Mouse (Mus musculus): ENCODE results near the gene Olfr30. TPM values are rescaled to one million over a fixed set of nuclear protein-coding genes. Genes with fewer than 3 reads are reported as not detected.

Gene Olfr30
- polyA plus RNA-seq, 1 experiment, result not detected

GRCm38 (mm10) chr11:58420815-58421214 lies 41.3 kb downstream of the Olfr30 start, which contains the start of gene 1810065E05Rik:
TSS of gene 1810065E05Rik (plus strand) at chr11:58421111.
- no peaks in the 10 kb centered on the region for H3K9me3 ChIP-seq (ENCODE audit: control insufficient read depth, low read length)
- H3K4me3 ChIP-seq (replicated peaks), result no peak within 1 kb of the TSS
- no peaks in the 10 kb centered on the region for H3K4me1 ChIP-seq (ENCODE audit: control insufficient read depth)
- no peaks in the 10 kb centered on the region; the same call in none of the 2 replicates for H3K27me3 ChIP-seq (ENCODE audit: control insufficient read depth)
- no peaks in the 10 kb centered on the region for H3K36me3 ChIP-seq (ENCODE audit: control insufficient read depth)
- no peak for TF ChIP-seq TAL1 (IDR thresholded peaks at IDR 0.05; ENCODE audit: low read length)
- no peak for TF ChIP-seq GATA1 (IDR thresholded peaks at IDR 0.05; ENCODE audit: low read length)

- TF ChIP-seq TAL1 (IDR thresholded peaks at IDR 0.05; ENCODE audit: low read length), result no peak
- no peak for TF ChIP-seq GATA1 (IDR thresholded peaks at IDR 0.05; ENCODE audit: low read length)
- Histone ChIP-seq H3K4me1 (ENCODE audit: control insufficient read depth) (no peaks in the 10 kb centered on the region), H3K4me3 (replicated peaks) (no peak overlapping the region), H3K36me3 (ENCODE audit: control insufficient read depth) (no peaks in the 10 kb centered on the region), H3K27me3 (ENCODE audit: control insufficient read depth) (no peaks in the 10 kb centered on the region; the same call in 1 of the 2 replicates), H3K9me3 (ENCODE audit: control insufficient read depth, low read length) (no peaks in the 10 kb centered on the region)
Measured at GRCm38 (mm10) chr11:58418336-58418735, 43.7 kb downstream of the Olfr30 start.

- Histone ChIP-seq H3K4me1 (ENCODE audit: control insufficient read depth) (no peaks in the 10 kb centered on the region), H3K27me3 (ENCODE audit: control insufficient read depth) (no peaks in the 10 kb centered on the region), H3K9me3 (ENCODE audit: control insufficient read depth, low read length) (no peaks in the 10 kb centered on the region), H3K36me3 (ENCODE audit: control insufficient read depth) (no peaks in the 10 kb centered on the region), H3K4me3 (replicated peaks) (no peak overlapping the region)
- TF ChIP-seq GATA1 (IDR thresholded peaks at IDR 0.05; ENCODE audit: low read length) (no peak), TAL1 (IDR thresholded peaks at IDR 0.05; ENCODE audit: low read length) (no peak)
Measured at GRCm38 (mm10) chr11:58408066-58408465, 54.0 kb downstream of the Olfr30 start.

Other genes with a start within 250 kb of the Olfr30 start
- gene 4930438A08Rik, start 187.5 kb downstream of the Olfr30 start, polyA plus RNA-seq (2012), result not detected in 2 replicates
- 1.1 and 1.6 TPM in 2 replicates for gene Zfp692, start 155.2 kb downstream of the Olfr30 start, polyA plus RNA-seq (2012)
- gene Zfp672, start 131.9 kb downstream of the Olfr30 start, polyA plus RNA-seq (2012), result 1.8 and 2.6 TPM in 2 replicates
- 3.4 and 5.6 TPM in 2 replicates for gene Sh3bp5l, start 131.5 kb downstream of the Olfr30 start, polyA plus RNA-seq (2012)
- gene Lypd8, start 83.2 kb downstream of the Olfr30 start, polyA plus RNA-seq (2012), result not detected in 2 replicates
- gene 1810065E05Rik, start 41.2 kb downstream of the Olfr30 start, polyA plus RNA-seq (2012), result not detected in 2 replicates
- not detected in 2 replicates for gene Gm12253, start 29.7 kb downstream of the Olfr30 start, polyA plus RNA-seq (2012)
- gene Lypd9, start 9.3 kb downstream of the Olfr30 start, polyA plus RNA-seq (2012), result not detected in 2 replicates
- gene Olfr332, start 30.3 kb upstream of the Olfr30 start, polyA plus RNA-seq (2012), result not detected in 2 replicates
- gene Olfr331, start 40.3 kb upstream of the Olfr30 start, polyA plus RNA-seq (2012), result not detected in 2 replicates
- gene Olfr330, start 72.6 kb upstream of the Olfr30 start, polyA plus RNA-seq (2012), result not detected in 2 replicates
- not detected in 2 replicates for gene Olfr329-ps, start 84.2 kb upstream of the Olfr30 start, polyA plus RNA-seq (2012)
- not detected in 2 replicates for gene Olfr328, start 93.4 kb upstream of the Olfr30 start, polyA plus RNA-seq (2012)
- gene Olfr224, start 108.3 kb upstream of the Olfr30 start, polyA plus RNA-seq (2012), result 0.02 TPM in 1 of 2 replicates, not detected in the other
- gene Olfr325, start 115.5 kb upstream of the Olfr30 start, polyA plus RNA-seq (2012), result not detected in 2 replicates
- gene Olfr324, start 132.8 kb upstream of the Olfr30 start, polyA plus RNA-seq (2012), result not detected in 2 replicates
- gene 2210407C18Rik, start 153.8 kb upstream of the Olfr30 start, polyA plus RNA-seq (2012), result not detected in 2 replicates
- 0.02 TPM in 1 of 2 replicates, not detected in the other for gene Olfr323, start 168.2 kb upstream of the Olfr30 start, polyA plus RNA-seq (2012)
- 5.5 and 5.7 TPM in 2 replicates for gene Trim58, start 178.2 kb upstream of the Olfr30 start, polyA plus RNA-seq (2012)
- 0.04 and 0.05 TPM in 2 replicates for gene Olfr322, start 196.5 kb upstream of the Olfr30 start, polyA plus RNA-seq (2012)
- not detected in 2 replicates for gene Olfr320, start 218.8 kb upstream of the Olfr30 start, polyA plus RNA-seq (2012)
- not detected in 2 replicates for gene Olfr319, start 236.9 kb upstream of the Olfr30 start, polyA plus RNA-seq (2012)